Mouse (Mus musculus) myocyte (in vitro differentiated cells): Measurements from ENCODE around the gene Dhrs9.

Experiments used
- E2F4 ChIP-seq: IDR thresholded peaks from one replicate; pipeline ENCODE4 v1.6.1; 2011; ENCODE audit warnings: mild to moderate bottlenecking, control low read depth, moderate library complexity; ENCODE audit not compliant: insufficient read depth
- MAX ChIP-seq: IDR thresholded peaks from one replicate; pipeline ENCODE4 v1.6.1; 2011; ENCODE audit warnings: low read depth, mild to moderate bottlenecking, control low read depth
- POLR2A ChIP-seq: IDR thresholded peaks from one replicate; pipeline ENCODE4 v1.6.1; 2011; ENCODE audit warnings: low read depth, mild to moderate bottlenecking, control low read depth, moderate library complexity; ENCODE audit not compliant: insufficient read length
- POLR2AphosphoS2 ChIP-seq: IDR thresholded peaks from one replicate; pipeline ENCODE4 v1.6.1; 2011; ENCODE audit warnings: low read depth, control low read depth; ENCODE audit not compliant: insufficient read length
- REST ChIP-seq: IDR thresholded peaks from one replicate; pipeline ENCODE4 v1.6.1; 2011; ENCODE audit warnings: mild to moderate bottlenecking, control low read depth, moderate library complexity; ENCODE audit not compliant: insufficient read depth, insufficient read length
- SRF ChIP-seq: IDR thresholded peaks from one replicate; pipeline ENCODE4 v1.6.1; 2011; ENCODE audit warnings: low read depth; ENCODE audit not compliant: control insufficient read depth, insufficient read length
- TCF12 ChIP-seq: IDR thresholded peaks from one replicate; pipeline ENCODE4 v1.6.1; 2011; ENCODE audit warnings: mild to moderate bottlenecking, control low read depth; ENCODE audit not compliant: poor library complexity, insufficient read depth, severe bottlenecking

DNA sequence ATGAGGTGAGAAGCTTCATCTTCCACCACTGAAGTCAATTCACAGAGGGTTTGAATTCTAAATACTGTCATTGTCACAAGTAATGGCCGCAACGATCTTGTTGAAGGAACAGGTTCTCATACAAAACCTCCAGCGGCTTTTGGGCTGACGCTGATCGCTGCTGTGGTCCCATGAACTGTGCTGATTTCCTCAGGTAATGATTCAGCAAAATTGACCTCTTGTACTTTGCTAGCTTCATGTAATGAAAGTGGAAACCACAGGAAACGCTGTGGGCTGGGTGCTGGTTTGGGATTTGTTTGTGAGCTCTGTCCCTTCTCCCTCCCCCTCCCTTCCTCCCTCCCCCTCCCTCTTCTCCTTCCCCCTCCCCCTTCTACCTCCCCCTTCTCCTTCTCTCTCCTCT, 34.8 kb downstream of the Dhrs9 start:
- TF ChIP-seq POLR2A (no peak), TCF12 (no peak), MAX (no peak), E2F4 (no peak), POLR2AphosphoS2 (no peak), SRF (no peak), REST (no peak)
